In genomic region chr19:6598186-6598585, GRCm38 (mm10) we compare ENCODE assay signal across 1 mouse cellular context.
TF ChIP-seq lines count a peak whose summit lies in the region.

No protein-coding gene starts in this region.

TF ChIP-seq in CH12.LX, 34 proteins besides CTCF, POLR2A, EP300 and RAD21:
- TF ChIP-seq SMC3 (IDR thresholded peaks at IDR 0.05; ENCODE audit: low read depth, low read length), result peak; percentile 39
- TF ChIP-seq UBTF (IDR thresholded peaks at IDR 0.05; ENCODE audit: low read depth, low read length), result no peak
TF ChIP-seq in CH12.LX: peak in this region for 1.
